Mouse (Mus musculus) hindbrain, embryonic 14.5 days (tissue): ENCODE measurements at regions not wholly inside any gene's neighbourhood (a gene's known extent, or its start where the extent isn't known, plus 50 kb on each side); places are given as distances from the start of the nearest gene placed in this dataset.
A peak's percentile ranks its signal among the peaks of the same experiment; 100 is the strongest.
"Not testable (repeated sequence)": the region's sequence is repeated elsewhere in the genome, so short reads cannot be mapped to it uniquely, and the experiment has no call there.

Source experiments
- ATAC-seq: fragments of 200-750 bp; cut with Nextera tagmentation; 2 replicates; pipeline ENCODE4 v1.8.0; 2017; ENCODE audit warnings: moderate number of reproducible peaks, mild to moderate bottlenecking, moderate TSS enrichment, moderate library complexity; ENCODE audit not compliant: low FRiP score
- DNase-seq: peaks from one replicate; pipeline ENCODE4 v3.0.0-alpha.2; 2015; ENCODE audit warnings: low spot score
- H3K27ac ChIP-seq: fragments of 300-500 bp; sonication (generic); 2 replicates; pipeline ENCODE4 v1.5.1; 2014; ENCODE audit warnings: mild to moderate bottlenecking, moderate library complexity
- H3K27me3 ChIP-seq: fragments of 300-500 bp; sonication (generic); 2 replicates; pipeline ENCODE4 v1.6.1; 2014; ENCODE audit warnings: mild to moderate bottlenecking, low read length, mixed read lengths; ENCODE audit not compliant: control insufficient read depth, insufficient read depth
- H3K36me3 ChIP-seq: fragments of 300-500 bp; sonication (generic); replicated peaks from 2 replicates; pipeline ENCODE4 v1.6.1; 2014; ENCODE audit not compliant: control insufficient read depth, insufficient read depth
- H3K4me1 ChIP-seq: fragments of 300-500 bp; sonication (generic); replicated peaks from 2 replicates; pipeline ENCODE4 v1.6.1; 2014; ENCODE audit warnings: antibody characterized with exemption, low read length, mixed read lengths; ENCODE audit not compliant: control insufficient read depth, insufficient read depth
- H3K4me2 ChIP-seq: fragments of 300-500 bp; sonication (generic); replicated peaks from 2 replicates; pipeline ENCODE4 v1.6.1; 2014; ENCODE audit warnings: mild to moderate bottlenecking, moderate library complexity
- H3K4me3 ChIP-seq: fragments of 300-500 bp; sonication (generic); replicated peaks from 2 replicates; pipeline ENCODE4 v1.5.1; 2014; ENCODE audit warnings: mild to moderate bottlenecking, low read length
- H3K9ac ChIP-seq: fragments of 300-500 bp; sonication (generic); 2 replicates; pipeline ENCODE4 v1.6.1; 2014
- H3K9me3 ChIP-seq: fragments of 300-500 bp; sonication (generic); 2 replicates; pipeline ENCODE4 v1.6.1; 2016; ENCODE audit warnings: low read length; ENCODE audit not compliant: control insufficient read depth
- WGBS: fragments of 180-500 bp; shearing (Covaris S2); extraction: QIAGEN DNeasy Blood & Tissue Kit; methylation state at CpG from one replicate; pipeline ENCODE4 v1.1.7; 2014; 5-methylcytosine and 5-hydroxymethylcytosine counted together

- Histone ChIP-seq H3K27ac (no peak overlapping the region), H3K9me3 (no peaks in the 10 kb centered on the region), H3K36me3 (no peaks in the 10 kb centered on the region), H3K4me2 (no peak overlapping the region), H3K27me3 (no peaks in the 10 kb centered on the region), H3K4me3 (no peak overlapping the region), H3K9ac (no peak overlapping the region), H3K4me1 (no peaks in the 10 kb centered on the region)
- 66% methylated on average over 9 of the region's 9 CpGs for WGBS
- DNase-seq (peak; percentile 86), ATAC-seq (peak; percentile 79)
These were observed 106.2 kb upstream of the Gcfc2 start for GRCm38 (mm10) chr6:81817050-81817827.

GRCm38 (mm10) chr6:81818573-81818972, 104.9 kb upstream of the Gcfc2 start:
- H3K4me1 ChIP-seq: no peaks in the 10 kb centered on the region
- H3K36me3 ChIP-seq: no peaks in the 10 kb centered on the region
- 95% methylated on average over 10 of the region's 10 CpGs for WGBS
- H3K4me2 ChIP-seq: no peak overlapping the region
- no peak overlapping the region for H3K4me3 ChIP-seq
- no peaks in the 10 kb centered on the region for H3K27me3 ChIP-seq
- no peak for ATAC-seq
- H3K27ac ChIP-seq: no peak overlapping the region
- H3K9ac ChIP-seq: no peak overlapping the region
- no peaks in the 10 kb centered on the region for H3K9me3 ChIP-seq
- DNase-seq: no peak

- Histone ChIP-seq H3K27ac (no peak overlapping the region), H3K4me1 (no peaks in the 10 kb centered on the region), H3K9me3 (no peaks in the 10 kb centered on the region), H3K36me3 (no peaks in the 10 kb centered on the region), H3K27me3 (no peaks in the 10 kb centered on the region), H3K9ac (no peak overlapping the region), H3K4me3 (no peak overlapping the region), H3K4me2 (no peak overlapping the region)
- WGBS: 81% methylated on average over 5 of the region's 5 CpGs
- ATAC-seq: no peak
- no peak for DNase-seq
These were observed 103.4 kb upstream of the Gcfc2 start for GRCm38 (mm10) chr6:81820078-81820477.

GRCm38 (mm10) chr6:81839474-81840153, 83.9 kb upstream of the Gcfc2 start:
- WGBS: 58% methylated on average over 11 of the region's 11 CpGs

GRCm38 (mm10) chr6:81868207-81868606, 55.3 kb upstream of the Gcfc2 start:
- not testable (repeated sequence) for H3K27me3 ChIP-seq, H3K9me3 ChIP-seq, ATAC-seq, H3K9ac ChIP-seq, H3K27ac ChIP-seq, H3K4me3 ChIP-seq, H3K36me3 ChIP-seq, H3K4me1 ChIP-seq, H3K4me2 ChIP-seq, DNase-seq
- WGBS: 89% methylated on average over 13 of the region's 13 CpGs

More at GRCm38 (mm10) chr6:81839474-81840153, 83.9 kb upstream of the Gcfc2 start:
- Histone ChIP-seq H3K9ac (no peak overlapping the region), H3K36me3 (no peaks in the 10 kb centered on the region), H3K9me3 (no peaks in the 10 kb centered on the region), H3K4me1 (no peaks in the 10 kb centered on the region), H3K4me2 (peak overlapping the region; percentile 23; the same call in 1 of the 2 replicates), H3K27me3 (no peaks in the 10 kb centered on the region), H3K4me3 (no peak overlapping the region), H3K27ac (no peak overlapping the region)
- ATAC-seq (no peak), DNase-seq (peak; percentile 38)
